Mouse (Mus musculus): ENCODE measurements around the gene Rnf2. TPM values are rescaled to one million over a fixed set of nuclear protein-coding genes. Genes with fewer than 3 reads are reported as not detected.

Gene Rnf2
- total and polyA plus RNA-seq, 2 experiments = 7.5 to 21.8 TPM

- no peak overlapping the region for H3K9ac ChIP-seq (ENCODE audit: low read depth, low read length)
- no peaks in the 10 kb centered on the region for H3K27me3 ChIP-seq (ENCODE audit: control insufficient read depth, insufficient read depth, low read length)
- no peak overlapping the region for H3K27ac ChIP-seq (replicated peaks; ENCODE audit: insufficient read depth, low read depth, low read length)
- no peak overlapping the region for H3K4me3 ChIP-seq (ENCODE audit: insufficient read depth, low read depth, low read length)
- TF ChIP-seq CTCF (IDR thresholded peaks at IDR 0.05; ENCODE audit: low read depth, low read length) = no peak
- TF ChIP-seq POLR2A (IDR thresholded peaks at IDR 0.05; ENCODE audit: extremely low read depth, insufficient read depth, low read length) = no peak
- WGBS = 55% methylated on average over 6 of the region's 6 CpGs
- no peaks in the 10 kb centered on the region for H3K36me3 ChIP-seq (ENCODE audit: control insufficient read depth, insufficient read depth, low read length)
- H3K4me1 ChIP-seq (ENCODE audit: control insufficient read depth, insufficient read depth, low read length) = peaks cover 19% of the 10 kb centered on the region
- H3K79me2 ChIP-seq (ENCODE audit: control insufficient read depth, insufficient read depth, low read length) = peaks cover 36% of the 10 kb centered on the region
- DNase-seq (ENCODE audit: extremely low read depth, low read depth, low spot score) = no peak
Observed at GRCm38 (mm10) chr1:151494711-151495110, 6.0 kb downstream of the Rnf2 start.

GRCm38 (mm10) chr1:151493826-151494225, 6.9 kb downstream of the Rnf2 start:
- H3K9ac ChIP-seq (ENCODE audit: low read depth, low read length) = no peak overlapping the region
- H3K27me3 ChIP-seq (ENCODE audit: control insufficient read depth, insufficient read depth, low read length) = no peaks in the 10 kb centered on the region
- no peaks in the 10 kb centered on the region for H3K36me3 ChIP-seq (ENCODE audit: control insufficient read depth, insufficient read depth, low read length)
- TF ChIP-seq CTCF (IDR thresholded peaks at IDR 0.05; ENCODE audit: low read depth, low read length) (no peak), POLR2A (IDR thresholded peaks at IDR 0.05; ENCODE audit: extremely low read depth, insufficient read depth, low read length) (no peak)
- H3K27ac ChIP-seq (replicated peaks; ENCODE audit: insufficient read depth, low read depth, low read length) = no peak overlapping the region
- H3K79me2 ChIP-seq (ENCODE audit: control insufficient read depth, insufficient read depth, low read length) = peaks cover 38% of the 10 kb centered on the region
- peaks cover 18% of the 10 kb centered on the region for H3K4me1 ChIP-seq (ENCODE audit: control insufficient read depth, insufficient read depth, low read length)
- no peak for DNase-seq (ENCODE audit: extremely low read depth, low read depth, low spot score)
- no peak overlapping the region for H3K4me3 ChIP-seq (ENCODE audit: insufficient read depth, low read depth, low read length)

- no peak for DNase-seq (ENCODE audit: extremely low read depth, low read depth, low spot score)
- Histone ChIP-seq H3K4me3 (ENCODE audit: insufficient read depth, low read depth, low read length) (no peak overlapping the region), H3K27ac (replicated peaks; ENCODE audit: insufficient read depth, low read depth, low read length) (no peak overlapping the region), H3K27me3 (ENCODE audit: control insufficient read depth, insufficient read depth, low read length) (no peaks in the 10 kb centered on the region), H3K36me3 (ENCODE audit: control insufficient read depth, insufficient read depth, low read length) (no peaks in the 10 kb centered on the region), H3K4me1 (ENCODE audit: control insufficient read depth, insufficient read depth, low read length) (peaks cover 11% of the 10 kb centered on the region; the same call in 1 of the 2 replicates), H3K79me2 (ENCODE audit: control insufficient read depth, insufficient read depth, low read length) (peaks cover 40% of the 10 kb centered on the region), H3K9ac (ENCODE audit: low read depth, low read length) (no peak overlapping the region)
- 11% methylated on average over 1 of the region's 1 CpGs for WGBS
- TF ChIP-seq CTCF (IDR thresholded peaks at IDR 0.05; ENCODE audit: low read depth, low read length) = no peak
- TF ChIP-seq POLR2A (IDR thresholded peaks at IDR 0.05; ENCODE audit: extremely low read depth, insufficient read depth, low read length) = no peak
Observed at GRCm38 (mm10) chr1:151492419-151492818, 8.3 kb downstream of the Rnf2 start.

- H3K4me1 ChIP-seq (ENCODE audit: control insufficient read depth, insufficient read depth, low read length) = peaks cover 5% of the 10 kb centered on the region; the same call in 1 of the 2 replicates
- no peaks in the 10 kb centered on the region for H3K27me3 ChIP-seq (ENCODE audit: control insufficient read depth, insufficient read depth, low read length)
- TF ChIP-seq POLR2A (IDR thresholded peaks at IDR 0.05; ENCODE audit: extremely low read depth, insufficient read depth, low read length) = no peak
- TF ChIP-seq CTCF (IDR thresholded peaks at IDR 0.05; ENCODE audit: low read depth, low read length) = no peak
- H3K79me2 ChIP-seq (ENCODE audit: control insufficient read depth, insufficient read depth, low read length) = peaks cover 37% of the 10 kb centered on the region
- no peak overlapping the region for H3K27ac ChIP-seq (replicated peaks; ENCODE audit: insufficient read depth, low read depth, low read length)
- H3K36me3 ChIP-seq (ENCODE audit: control insufficient read depth, insufficient read depth, low read length) = no peaks in the 10 kb centered on the region
- H3K4me3 ChIP-seq (ENCODE audit: insufficient read depth, low read depth, low read length) = no peak overlapping the region
- no peak overlapping the region for H3K9ac ChIP-seq (ENCODE audit: low read depth, low read length)
- 16% methylated on average over 6 of the region's 6 CpGs for WGBS
- peak; percentile 55 for DNase-seq (ENCODE audit: extremely low read depth, low read depth, low spot score)
Observed at GRCm38 (mm10) chr1:151489806-151490205, 10.9 kb downstream of the Rnf2 start.

GRCm38 (mm10) chr1:151484754-151485153, 16.0 kb downstream of the Rnf2 start:
- Histone ChIP-seq H3K4me1 (ENCODE audit: control insufficient read depth, insufficient read depth, low read length) (peaks cover 6% of the 10 kb centered on the region; the same call in 1 of the 2 replicates), H3K27ac (replicated peaks; ENCODE audit: insufficient read depth, low read depth, low read length) (no peak overlapping the region), H3K4me3 (ENCODE audit: insufficient read depth, low read depth, low read length) (no peak overlapping the region), H3K36me3 (ENCODE audit: control insufficient read depth, insufficient read depth, low read length) (peaks cover 1% of the 10 kb centered on the region; the same call in 1 of the 2 replicates), H3K79me2 (ENCODE audit: control insufficient read depth, insufficient read depth, low read length) (peaks cover 32% of the 10 kb centered on the region; the same call in 1 of the 2 replicates), H3K27me3 (ENCODE audit: control insufficient read depth, insufficient read depth, low read length) (no peaks in the 10 kb centered on the region), H3K9ac (ENCODE audit: low read depth, low read length) (no peak overlapping the region)
- TF ChIP-seq CTCF (IDR thresholded peaks at IDR 0.05; ENCODE audit: low read depth, low read length) = no peak
- 94% methylated on average over 5 of the region's 5 CpGs for WGBS
- no peak for DNase-seq (ENCODE audit: extremely low read depth, low read depth, low spot score)

GRCm38 (mm10) chr1:151483568-151483967, 17.2 kb downstream of the Rnf2 start:
- no peak for DNase-seq (ENCODE audit: extremely low read depth, low read depth, low spot score)
- H3K4me1 ChIP-seq (ENCODE audit: control insufficient read depth, insufficient read depth, low read length) = peaks cover 6% of the 10 kb centered on the region; the same call in 1 of the 2 replicates
- H3K4me3 ChIP-seq (ENCODE audit: insufficient read depth, low read depth, low read length) = no peak overlapping the region
- H3K36me3 ChIP-seq (ENCODE audit: control insufficient read depth, insufficient read depth, low read length) = peaks cover 1% of the 10 kb centered on the region; the same call in 1 of the 2 replicates
- H3K27me3 ChIP-seq (ENCODE audit: control insufficient read depth, insufficient read depth, low read length) = no peaks in the 10 kb centered on the region
- peaks cover 29% of the 10 kb centered on the region; the same call in 1 of the 2 replicates for H3K79me2 ChIP-seq (ENCODE audit: control insufficient read depth, insufficient read depth, low read length)
- 9% methylated on average over 1 of the region's 1 CpGs for WGBS
- TF ChIP-seq CTCF (IDR thresholded peaks at IDR 0.05; ENCODE audit: low read depth, low read length) (peak; percentile 44; the same call in 1 of the 2 replicates), POLR2A (IDR thresholded peaks at IDR 0.05; ENCODE audit: extremely low read depth, insufficient read depth, low read length) (no peak)
- H3K27ac ChIP-seq (replicated peaks; ENCODE audit: insufficient read depth, low read depth, low read length) = no peak overlapping the region
- H3K9ac ChIP-seq (ENCODE audit: low read depth, low read length) = no peak overlapping the region

All from liver, adult 2 months (tissue).